Comparison of ENCODE assay signal across 8 mouse cellular contexts in the genomic region with DNA sequence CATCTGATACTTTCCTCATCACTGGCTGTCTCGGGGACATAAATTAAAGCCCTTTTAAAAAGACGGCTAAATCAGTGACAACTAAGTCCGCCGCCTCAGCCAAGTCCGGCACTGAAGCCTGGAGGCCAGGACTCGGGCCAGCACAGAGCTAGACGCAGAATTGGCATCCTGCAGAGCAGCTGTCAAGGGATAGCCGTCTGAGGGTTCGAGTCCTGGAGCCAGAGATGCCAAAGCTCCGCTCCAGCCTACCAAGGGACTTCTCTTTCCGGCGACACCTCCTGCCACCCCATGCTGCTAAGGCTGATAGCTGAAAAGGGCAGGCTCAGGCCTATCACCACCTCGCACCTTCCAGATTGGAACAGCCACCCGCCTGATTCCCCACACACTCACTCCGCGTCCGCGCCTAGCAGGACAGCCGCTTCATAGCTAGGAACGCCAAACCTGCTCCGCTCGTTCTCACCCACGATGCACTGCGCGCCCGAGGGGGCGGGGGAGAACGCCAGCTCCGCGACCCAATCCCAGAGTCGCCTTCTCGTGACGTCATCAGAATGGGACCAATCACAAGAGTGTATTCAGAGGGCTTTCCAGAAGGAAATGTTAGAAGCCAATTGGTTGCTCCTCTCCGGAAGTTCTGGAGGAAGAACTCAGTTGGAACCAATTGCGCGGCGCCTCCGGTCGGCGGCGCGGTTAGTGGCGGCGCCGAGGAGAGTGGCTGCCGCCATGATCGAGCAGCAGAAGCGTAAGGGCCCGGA. TPM values are rescaled to one million over a fixed set of nuclear protein-coding genes. Genes with fewer than 3 reads are reported as not detected.
DNase-seq lines count a peak whose midpoint lies in the region; ATAC-seq lines count a peak whose summit lies in the region.

TSS of gene Zcchc17 (minus strand) at position 458 of the 752 bp plus-strand sequence.
TSS of gene Snrnp40 (plus strand) at position 647 of the 752 bp plus-strand sequence.

- H3K27ac ChIP-seq in heart, embryonic 10.5 days: peak within 1 kb of the TSS; percentile 97
- peak within 1 kb of the TSS; percentile 81 for H3K27ac ChIP-seq in kidney, embryonic 15.5 days

- ATAC-seq in erythroblast, adult 5-6 weeks (replicated peaks; ENCODE audit: low FRiP score, poor library complexity, severe bottlenecking): peak; percentile 93
- peak; percentile 99 for ATAC-seq in kidney, embryonic 15.5 days (replicated peaks; ENCODE audit: low FRiP score)
- ATAC-seq in monocyte, adult 5-6 weeks (replicated peaks; ENCODE audit: insufficient number of reproducible peaks, low FRiP score, low TSS enrichment, poor library complexity, severe bottlenecking): peak; percentile 99

- H3K27me3 ChIP-seq in heart, embryonic 10.5 days (ENCODE audit: insufficient read depth, poor library complexity, severe bottlenecking): no peaks in the 10 kb centered on the region
- H3K27me3 ChIP-seq in kidney, embryonic 15.5 days: no peaks in the 10 kb centered on the region

- under 1% methylated on average over 49 of the region's 49 CpGs for WGBS in heart, embryonic 10.5 days
- under 1% methylated on average over 49 of the region's 49 CpGs for WGBS in kidney, embryonic 15.5 days

- H3K4me2 ChIP-seq in kidney, embryonic 15.5 days: peak within 1 kb of the TSS; percentile 84

- H3K4me3 ChIP-seq in heart, embryonic 10.5 days: peak within 1 kb of the TSS; percentile 96
- H3K4me3 ChIP-seq in kidney, embryonic 15.5 days (replicated peaks): peak within 1 kb of the TSS; percentile 87

- peaks cover 17% of the 10 kb centered on the region for H3K4me1 ChIP-seq in heart, embryonic 10.5 days
- H3K4me1 ChIP-seq in kidney, embryonic 15.5 days: peaks cover 23% of the 10 kb centered on the region

- peak within 1 kb of the TSS; percentile 93 for H3K9ac ChIP-seq in kidney, embryonic 15.5 days

- H3K36me3 ChIP-seq in heart, embryonic 10.5 days: peaks cover 34% of the 10 kb centered on the region
- peaks cover 35% of the 10 kb centered on the region for H3K36me3 ChIP-seq in kidney, embryonic 15.5 days

- peak; percentile 99 for DNase-seq in B cell, adult 2 months
- peak; percentile 100 for DNase-seq in brain, adult 2 months (ENCODE audit: low read depth, low spot score)
- peak; percentile 100 for DNase-seq in heart, embryonic 10.5 days (ENCODE audit: low spot score)
- DNase-seq in liver: peak; percentile 98
- peak; percentile 99 for DNase-seq in spleen, postnatal 4 days (ENCODE audit: low spot score in 2 of 2)

- no peaks in the 10 kb centered on the region for H3K9me3 ChIP-seq in heart, embryonic 10.5 days
- no peaks in the 10 kb centered on the region for H3K9me3 ChIP-seq in kidney, embryonic 15.5 days (replicated peaks)

RNA-seq across cellular contexts. Expression of gene Zcchc17, which starts in this region (rescaled TPM):
- total RNA-seq in erythroblast, adult 5-6 weeks (2015; ENCODE audit: low replicate concordance): 7.1 and 8.8 TPM in 2 replicates
- 27.9 and 61.2 TPM in 2 replicates for total RNA-seq in erythroblast, adult 5-6 weeks (2017; ENCODE audit: low replicate concordance)
- polyA plus RNA-seq in heart, embryonic 10.5 days (2016; fragmentation: Nextera tagmentation; extraction: Ambion mirVana): 52.7 and 55.3 TPM in 2 replicates
- 65.6 and 75.1 TPM in 2 replicates for polyA plus RNA-seq in kidney, embryonic 15.5 days (2015; fragmentation: Nextera tagmentation; extraction: Ambion mirVana)
- 43.9 to 83.9 TPM (median 83.8 TPM) in 3 replicates for total RNA-seq in monocyte, adult 5-6 weeks (2017)

RNA-seq across cellular contexts. Expression of gene Snrnp40, which starts in this region (rescaled TPM):
- 18.6 and 30.5 TPM in 2 replicates for total RNA-seq in erythroblast, adult 5-6 weeks (2015; ENCODE audit: low replicate concordance)
- 25.0 and 28.2 TPM in 2 replicates for total RNA-seq in erythroblast, adult 5-6 weeks (2017; ENCODE audit: low replicate concordance)
- polyA plus RNA-seq in heart, embryonic 10.5 days (2016; fragmentation: Nextera tagmentation; extraction: Ambion mirVana): 114 and 151 TPM in 2 replicates
- polyA plus RNA-seq in kidney, embryonic 15.5 days (2015; fragmentation: Nextera tagmentation; extraction: Ambion mirVana): 165 and 173 TPM in 2 replicates
- total RNA-seq in monocyte, adult 5-6 weeks (2017): 42.5 to 56.5 TPM (median 51.3 TPM) in 3 replicates

Comparison
In these comparisons a context has a peak if more than half of its experiments do, and no peak if none do; other contexts are left out.
1. Peak in every context shown above with its lines: DNase-seq, ATAC-seq, H3K4me3 ChIP-seq and H3K27ac ChIP-seq.